Mouse (Mus musculus) ES-Bruce4 (cell line): ENCODE data around the gene Znhit3.

Source experiments
- CTCF ChIP-seq: IDR thresholded peaks from one replicate; pipeline ENCODE4 v1.8.1; 2011; ENCODE audit warnings: low read depth, low read length
- EP300 ChIP-seq: IDR thresholded peaks from 2 replicates; pipeline ENCODE4 v1.6.1; 2011; ENCODE audit warnings: low read depth, low read length; ENCODE audit not compliant: insufficient read depth
- POLR2A ChIP-seq: IDR thresholded peaks from one replicate; pipeline ENCODE4 v1.8.1; 2011; ENCODE audit warnings: low read length; ENCODE audit not compliant: insufficient read depth

DNA sequence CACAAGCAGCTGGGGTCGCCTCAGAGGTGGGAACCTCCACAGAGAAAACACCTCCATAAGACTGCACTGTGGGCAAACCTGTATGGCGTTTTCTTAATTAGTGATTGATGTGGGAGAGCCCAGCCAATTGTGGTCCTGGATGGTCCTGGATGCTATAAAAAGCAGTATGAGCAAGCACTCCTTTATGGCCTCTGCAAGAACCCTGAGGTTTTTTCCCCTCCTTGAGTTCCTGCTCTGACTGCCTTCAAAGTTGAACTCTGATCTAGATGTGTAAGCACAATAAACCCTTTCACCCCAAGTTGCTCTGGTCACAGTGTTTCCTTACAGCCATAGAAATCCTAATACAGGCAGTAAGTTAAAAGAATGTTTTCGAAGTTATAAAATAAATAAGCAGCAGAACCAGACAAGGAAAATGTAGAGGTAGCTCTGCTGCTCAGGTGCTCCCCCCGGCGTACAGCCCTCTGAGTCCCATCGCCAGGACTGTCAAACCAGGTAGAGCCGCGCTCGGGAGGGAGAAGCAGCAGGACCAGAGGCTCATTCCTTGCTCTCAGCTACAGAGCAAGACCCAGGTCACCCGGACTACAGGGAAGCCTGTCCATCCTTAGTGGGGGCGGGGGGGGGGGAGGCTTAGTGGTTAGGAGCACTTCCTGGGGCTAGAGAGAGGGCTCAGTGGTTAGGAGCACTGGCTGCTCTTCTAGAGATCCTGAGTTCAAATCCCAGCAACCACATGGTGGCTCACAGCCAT lies 29.2 kb downstream of the Znhit3 start:
- TF ChIP-seq POLR2A (no peak), CTCF (no peak), EP300 (no peak)
